Mouse (Mus musculus) forebrain, embryonic 13.5 days (tissue): ENCODE results near the gene Mcur1. TPM values are rescaled to one million over a fixed set of nuclear protein-coding genes. Genes with fewer than 3 reads are reported as not detected.
A peak's percentile ranks its signal among the peaks of the same experiment; 100 is the strongest.

ENCODE experiments used
- ATAC-seq: fragments of 200-750 bp; cut with Nextera tagmentation; 2 replicates; pipeline ENCODE4 v1.8.0; 2017
- H3K27ac ChIP-seq: fragments of 300-500 bp; sonication (generic); 2 replicates; pipeline ENCODE4 v1.5.1; 2015; ENCODE audit warnings: inconsistent platforms, mild to moderate bottlenecking, moderate library complexity
- H3K27me3 ChIP-seq: fragments of 300-500 bp; sonication (generic); 2 replicates; pipeline ENCODE4 v1.6.1; 2015; ENCODE audit warnings: mild to moderate bottlenecking, inconsistent platforms
- H3K36me3 ChIP-seq: fragments of 300-500 bp; sonication (generic); 2 replicates; pipeline ENCODE4 v1.6.1; 2015; ENCODE audit warnings: mild to moderate bottlenecking, inconsistent platforms; ENCODE audit not compliant: poor library complexity, severe bottlenecking
- H3K4me1 ChIP-seq: fragments of 300-500 bp; sonication (generic); 2 replicates; pipeline ENCODE4 v1.6.1; 2015; ENCODE audit warnings: inconsistent platforms
- H3K4me2 ChIP-seq: fragments of 300-500 bp; sonication (generic); 2 replicates; pipeline ENCODE4 v1.6.1; 2015; ENCODE audit warnings: inconsistent platforms, mild to moderate bottlenecking, moderate library complexity
- H3K4me3 ChIP-seq: fragments of 300-500 bp; sonication (generic); 2 replicates; pipeline ENCODE4 v1.5.1; 2015; ENCODE audit warnings: mild to moderate bottlenecking, inconsistent platforms
- H3K9ac ChIP-seq: fragments of 300-500 bp; sonication (generic); 2 replicates; pipeline ENCODE4 v1.6.1; 2015; ENCODE audit warnings: mild to moderate bottlenecking, inconsistent platforms
- H3K9me3 ChIP-seq: fragments of 300-500 bp; sonication (generic); replicated peaks from 2 replicates; pipeline ENCODE4 v1.6.1; 2016; ENCODE audit warnings: inconsistent platforms
- WGBS: fragments of 180-500 bp; shearing (Covaris S2); methylation state at CpG from one replicate; pipeline ENCODE4 v1.1.7; 2015; 5-methylcytosine and 5-hydroxymethylcytosine counted together
- polyA plus RNA-seq: library from polyadenylated mRNA; unstranded; fragments of >200 nt; fragmentation: Nextera tagmentation; extraction: Ambion mirVana; gene quantifications from 2 replicates; pipeline ENCODE4 v1.2.1, GENCODE M21; 2015

Gene Mcur1
- polyA plus RNA-seq, 1 experiment from 2014 or later = 9.6 TPM

- WGBS = 46% methylated on average over 7 of the region's 7 CpGs
- ATAC-seq = no peak
- no peaks in the 10 kb centered on the region for H3K36me3 ChIP-seq
Measured at GRCm38 (mm10) chr13:43523906-43524480, 36.0 kb downstream of the Mcur1 start.

GRCm38 (mm10) chr13:43521940-43522339 lies 38.1 kb downstream of the Mcur1 start:
- no peak overlapping the region for H3K4me3 ChIP-seq
- no peak overlapping the region for H3K9ac ChIP-seq
- H3K4me2 ChIP-seq = no peak overlapping the region
- WGBS = 94% methylated on average over 5 of the region's 5 CpGs
- no peak overlapping the region for H3K27ac ChIP-seq
- no peaks in the 10 kb centered on the region for H3K36me3 ChIP-seq
- no peaks in the 10 kb centered on the region; the same call in 1 of the 2 replicates for H3K9me3 ChIP-seq
- H3K4me1 ChIP-seq = peaks cover 27% of the 10 kb centered on the region
- H3K27me3 ChIP-seq = 0 out of 2 replicates have a peak, but pooled peaks cover 2% of the 10 kb centered on the region
- no peak for ATAC-seq

More at GRCm38 (mm10) chr13:43523906-43524480, 36.0 kb downstream of the Mcur1 start:
- peaks cover 27% of the 10 kb centered on the region for H3K4me1 ChIP-seq
- H3K27me3 ChIP-seq = no peaks in the 10 kb centered on the region
- H3K4me2 ChIP-seq = no peak overlapping the region
- no peak overlapping the region for H3K4me3 ChIP-seq
- H3K27ac ChIP-seq = peak overlapping the region; percentile 65; the same call in 1 of the 2 replicates
- H3K9me3 ChIP-seq = no peaks in the 10 kb centered on the region; the same call in 1 of the 2 replicates
- no peak overlapping the region for H3K9ac ChIP-seq

- ATAC-seq = no peak
- H3K36me3 ChIP-seq = no peaks in the 10 kb centered on the region
- H3K27me3 ChIP-seq = 0 out of 2 replicates have a peak, but pooled peaks cover 2% of the 10 kb centered on the region
- WGBS = 82% methylated on average over 6 of the region's 6 CpGs
- no peak overlapping the region for H3K4me2 ChIP-seq
- no peak overlapping the region for H3K9ac ChIP-seq
- H3K27ac ChIP-seq = no peak overlapping the region
- H3K4me3 ChIP-seq = no peak overlapping the region
- H3K9me3 ChIP-seq = peaks cover 3% of the 10 kb centered on the region; the same call in 1 of the 2 replicates
- peaks cover 6% of the 10 kb centered on the region for H3K4me1 ChIP-seq
Measured at GRCm38 (mm10) chr13:43519251-43519650, 40.7 kb downstream of the Mcur1 start.

GRCm38 (mm10) chr13:43517371-43517770 lies 42.6 kb downstream of the Mcur1 start:
- Histone ChIP-seq H3K4me2 (no peak overlapping the region), H3K4me1 (no peaks in the 10 kb centered on the region), H3K27ac (no peak overlapping the region), H3K4me3 (no peak overlapping the region), H3K9me3 (0 out of 2 replicates have a peak, but pooled peaks cover 3% of the 10 kb centered on the region), H3K27me3 (0 out of 2 replicates have a peak, but pooled peaks cover 2% of the 10 kb centered on the region), H3K9ac (no peak overlapping the region), H3K36me3 (no peaks in the 10 kb centered on the region)
- no peak for ATAC-seq
- 61% methylated on average over 8 of the region's 8 CpGs for WGBS

- H3K27me3 ChIP-seq = 0 out of 2 replicates have a peak, but pooled peaks cover 2% of the 10 kb centered on the region
- no peak for ATAC-seq
- H3K27ac ChIP-seq = no peak overlapping the region
- no peak overlapping the region for H3K4me3 ChIP-seq
- 45% methylated on average over 6 of the region's 6 CpGs for WGBS
- 0 out of 2 replicates have a peak, but pooled peaks cover 3% of the 10 kb centered on the region for H3K9me3 ChIP-seq
- no peaks in the 10 kb centered on the region for H3K4me1 ChIP-seq
- no peak overlapping the region for H3K4me2 ChIP-seq
- H3K9ac ChIP-seq = no peak overlapping the region
- no peaks in the 10 kb centered on the region for H3K36me3 ChIP-seq
Measured at GRCm38 (mm10) chr13:43516931-43517330, 43.1 kb downstream of the Mcur1 start.

- Histone ChIP-seq H3K4me1 (no peaks in the 10 kb centered on the region), H3K27ac (no peak overlapping the region), H3K4me3 (no peak overlapping the region), H3K9ac (no peak overlapping the region), H3K9me3 (0 out of 2 replicates have a peak, but pooled peaks cover 3% of the 10 kb centered on the region), H3K36me3 (no peaks in the 10 kb centered on the region), H3K27me3 (0 out of 2 replicates have a peak, but pooled peaks cover 2% of the 10 kb centered on the region), H3K4me2 (no peak overlapping the region)
- ATAC-seq = no peak
- WGBS = 91% methylated on average over 5 of the region's 5 CpGs
Measured at GRCm38 (mm10) chr13:43516119-43516518, 43.9 kb downstream of the Mcur1 start.

- no peak for ATAC-seq
Measured at GRCm38 (mm10) chr13:43514950-43515358, 45.0 kb downstream of the Mcur1 start.

GRCm38 (mm10) chr13:43512736-43513135 lies 47.3 kb downstream of the Mcur1 start:
- no peak overlapping the region for H3K9ac ChIP-seq
- H3K4me3 ChIP-seq = no peak overlapping the region
- 0 out of 2 replicates have a peak, but pooled peaks cover 3% of the 10 kb centered on the region for H3K9me3 ChIP-seq
- H3K4me1 ChIP-seq = no peaks in the 10 kb centered on the region
- WGBS = 93% methylated on average over 3 of the region's 3 CpGs
- no peak overlapping the region for H3K4me2 ChIP-seq
- no peaks in the 10 kb centered on the region for H3K27me3 ChIP-seq
- no peak for ATAC-seq
- H3K36me3 ChIP-seq = no peaks in the 10 kb centered on the region
- H3K27ac ChIP-seq = no peak overlapping the region

More at GRCm38 (mm10) chr13:43514950-43515358, 45.0 kb downstream of the Mcur1 start:
- H3K27me3 ChIP-seq = 0 out of 2 replicates have a peak, but pooled peaks cover 2% of the 10 kb centered on the region
- 0 out of 2 replicates have a peak, but pooled peaks cover 3% of the 10 kb centered on the region for H3K9me3 ChIP-seq
- no peak overlapping the region for H3K27ac ChIP-seq
- no peaks in the 10 kb centered on the region for H3K36me3 ChIP-seq
- no peak overlapping the region for H3K9ac ChIP-seq
- H3K4me3 ChIP-seq = no peak overlapping the region
- no peaks in the 10 kb centered on the region for H3K4me1 ChIP-seq
- WGBS = 85% methylated on average over 8 of the region's 8 CpGs
- H3K4me2 ChIP-seq = no peak overlapping the region

GRCm38 (mm10) chr13:43505798-43506197 lies 54.2 kb downstream of the Mcur1 start:
- WGBS = 90% methylated on average over 3 of the region's 3 CpGs
- Histone ChIP-seq H3K27me3 (no peaks in the 10 kb centered on the region), H3K9ac (no peak overlapping the region), H3K4me3 (no peak overlapping the region), H3K4me2 (no peak overlapping the region), H3K4me1 (peaks cover 14% of the 10 kb centered on the region), H3K27ac (no peak overlapping the region), H3K9me3 (no peaks in the 10 kb centered on the region), H3K36me3 (no peaks in the 10 kb centered on the region)
- ATAC-seq = no peak

- Histone ChIP-seq H3K9me3 (no peaks in the 10 kb centered on the region), H3K4me2 (peak overlapping the region; percentile 58), H3K4me3 (peak overlapping the region; percentile 26), H3K36me3 (no peaks in the 10 kb centered on the region), H3K27ac (no peak overlapping the region), H3K9ac (peak overlapping the region; percentile 53), H3K4me1 (peaks cover 14% of the 10 kb centered on the region), H3K27me3 (no peaks in the 10 kb centered on the region)
- WGBS = 1% methylated on average over 19 of the region's 19 CpGs
- peak; percentile 64; the same call in 1 of the 2 replicates for ATAC-seq
Measured at GRCm38 (mm10) chr13:43503395-43503850, 56.6 kb downstream of the Mcur1 start.

GRCm38 (mm10) chr13:43501601-43502000 lies 58.4 kb downstream of the Mcur1 start:
- H3K4me1 ChIP-seq = peaks cover 14% of the 10 kb centered on the region
- 59% methylated on average over 5 of the region's 5 CpGs for WGBS
- H3K36me3 ChIP-seq = no peaks in the 10 kb centered on the region
- no peaks in the 10 kb centered on the region for H3K9me3 ChIP-seq
- no peak for ATAC-seq
- H3K4me3 ChIP-seq = no peak overlapping the region
- H3K9ac ChIP-seq = no peak overlapping the region
- H3K4me2 ChIP-seq = no peak overlapping the region
- H3K27ac ChIP-seq = no peak overlapping the region
- no peaks in the 10 kb centered on the region for H3K27me3 ChIP-seq

GRCm38 (mm10) chr13:43500483-43500850 lies 59.5 kb downstream of the Mcur1 start:
- H3K9ac ChIP-seq = no peak overlapping the region
- H3K4me3 ChIP-seq = no peak overlapping the region
- no peak for ATAC-seq
- 97% methylated on average over 4 of the region's 4 CpGs for WGBS
- no peaks in the 10 kb centered on the region for H3K36me3 ChIP-seq
- H3K27ac ChIP-seq = no peak overlapping the region
- peaks cover 14% of the 10 kb centered on the region for H3K4me1 ChIP-seq
- no peak overlapping the region for H3K4me2 ChIP-seq
- H3K9me3 ChIP-seq = no peaks in the 10 kb centered on the region
- no peaks in the 10 kb centered on the region for H3K27me3 ChIP-seq
